Mouse (Mus musculus): ENCODE measurements around the gene Ppp1r9b. TPM values are rescaled to one million over a fixed set of nuclear protein-coding genes. Genes with fewer than 3 reads are reported as not detected.
"Not testable (repeated sequence)": the region's sequence is repeated elsewhere in the genome, so short reads cannot be mapped to it uniquely, and the experiment has no call there.

The Ppp1r9b gene
- polyA plus RNA-seq, 1 experiment from 2014 or later = 10.6 TPM

- H3K9ac ChIP-seq = peak within 1 kb of the TSS; percentile 99
Measured at GRCm38 (mm10) chr11:95009629-95010014, 18.8 kb downstream of the Ppp1r9b start, which contains the start of gene Samd14. TSS of gene Samd14 (plus strand) at chr11:95009879.

GRCm38 (mm10) chr11:95010141-95010739 is 19.4 kb downstream of the Ppp1r9b start:
- H3K4me2 ChIP-seq = peak overlapping the region; percentile 83
- DNase-seq (no peak), ATAC-seq (ENCODE audit: low read depth) (no peak)
- H3K9me3 ChIP-seq (replicated peaks) = no peaks in the 10 kb centered on the region
- H3K4me1 ChIP-seq (replicated peaks) = peaks cover 79% of the 10 kb centered on the region
- H3K27me3 ChIP-seq = peaks cover 3% of the 10 kb centered on the region; the same call in 1 of the 2 replicates
- H3K9ac ChIP-seq = peak overlapping the region; percentile 99
- peaks cover 34% of the 10 kb centered on the region for H3K36me3 ChIP-seq
- H3K4me3 ChIP-seq (replicated peaks) = peak overlapping the region; percentile 89
- 0% methylated on average over 32 of the region's 40 CpGs for WGBS (ENCODE audit: insufficient replicate concordance)
- peak overlapping the region; percentile 100 for H3K27ac ChIP-seq

More at GRCm38 (mm10) chr11:95009629-95010014, 18.8 kb downstream of the Ppp1r9b start, which contains the start of gene Samd14:
- 0% methylated on average over 32 of the region's 32 CpGs for WGBS (ENCODE audit: insufficient replicate concordance)
- H3K4me3 ChIP-seq (replicated peaks) = peak within 1 kb of the TSS; percentile 89
- H3K27ac ChIP-seq = peak within 1 kb of the TSS; percentile 100
- peaks cover 79% of the 10 kb centered on the region for H3K4me1 ChIP-seq (replicated peaks)
- peak; percentile 20 for ATAC-seq (ENCODE audit: low read depth)
- H3K9me3 ChIP-seq (replicated peaks) = no peaks in the 10 kb centered on the region
- peaks cover 34% of the 10 kb centered on the region for H3K36me3 ChIP-seq
- H3K4me2 ChIP-seq = peak within 1 kb of the TSS; percentile 83
- peak; percentile 67 for DNase-seq
- peaks cover 3% of the 10 kb centered on the region; the same call in 1 of the 2 replicates for H3K27me3 ChIP-seq

- not testable (repeated sequence) for H3K27me3 ChIP-seq; H3K9me3 ChIP-seq (replicated peaks); DNase-seq; ATAC-seq (ENCODE audit: low read depth)
- H3K36me3 ChIP-seq = peaks cover 34% of the 10 kb centered on the region
- 1% methylated on average over 4 of the region's 4 CpGs for WGBS (ENCODE audit: insufficient replicate concordance)
- peak overlapping the region; percentile 83 for H3K4me2 ChIP-seq
- H3K4me3 ChIP-seq (replicated peaks) = peak overlapping the region; percentile 89
- H3K27ac ChIP-seq = peak overlapping the region; percentile 100
- peaks cover 79% of the 10 kb centered on the region for H3K4me1 ChIP-seq (replicated peaks)
- peak overlapping the region; percentile 99 for H3K9ac ChIP-seq
Measured at GRCm38 (mm10) chr11:95010841-95011403, 20.1 kb downstream of the Ppp1r9b start.

- Histone ChIP-seq H3K27me3 (peaks cover 3% of the 10 kb centered on the region; the same call in 1 of the 2 replicates), H3K9me3 (replicated peaks) (no peaks in the 10 kb centered on the region), H3K4me1 (replicated peaks) (peaks cover 79% of the 10 kb centered on the region), H3K4me3 (replicated peaks) (peak overlapping the region; percentile 89), H3K9ac (peak overlapping the region; percentile 99), H3K27ac (peak overlapping the region; percentile 100), H3K36me3 (peaks cover 37% of the 10 kb centered on the region), H3K4me2 (peak overlapping the region; percentile 83)
- 0% methylated on average over 1 of the region's 1 CpGs for WGBS (ENCODE audit: insufficient replicate concordance)
- ATAC-seq (ENCODE audit: low read depth) = no peak
- no peak for DNase-seq
Measured at GRCm38 (mm10) chr11:95011416-95011815, 20.6 kb downstream of the Ppp1r9b start.

GRCm38 (mm10) chr11:95012075-95012474 is 21.2 kb downstream of the Ppp1r9b start:
- peaks cover 3% of the 10 kb centered on the region; the same call in 1 of the 2 replicates for H3K27me3 ChIP-seq
- H3K4me2 ChIP-seq = peak overlapping the region; percentile 83
- H3K9ac ChIP-seq = peak overlapping the region; percentile 99
- H3K9me3 ChIP-seq (replicated peaks) = no peaks in the 10 kb centered on the region
- peaks cover 78% of the 10 kb centered on the region for H3K4me1 ChIP-seq (replicated peaks)
- peak overlapping the region; percentile 89 for H3K4me3 ChIP-seq (replicated peaks)
- peak overlapping the region; percentile 100 for H3K27ac ChIP-seq
- peak; percentile 90 for DNase-seq
- peak; percentile 97 for ATAC-seq (ENCODE audit: low read depth)
- peaks cover 44% of the 10 kb centered on the region for H3K36me3 ChIP-seq
- WGBS (ENCODE audit: insufficient replicate concordance) = 6% methylated on average over 3 of the region's 3 CpGs

GRCm38 (mm10) chr11:95012487-95012886 is 21.7 kb downstream of the Ppp1r9b start:
- peaks cover 78% of the 10 kb centered on the region for H3K4me1 ChIP-seq (replicated peaks)

GRCm38 (mm10) chr11:95015484-95015883 is 24.6 kb downstream of the Ppp1r9b start:
- Histone ChIP-seq H3K27ac (peak overlapping the region; percentile 77), H3K36me3 (peaks cover 77% of the 10 kb centered on the region), H3K9me3 (replicated peaks) (no peaks in the 10 kb centered on the region), H3K9ac (peak overlapping the region; percentile 60), H3K4me1 (replicated peaks) (peaks cover 79% of the 10 kb centered on the region), H3K4me3 (replicated peaks) (0 out of 2 replicates have a peak overlapping the region, but pooled peaks have one; percentile 13), H3K4me2 (peak overlapping the region; percentile 83), H3K27me3 (peaks cover 21% of the 10 kb centered on the region)
- WGBS (ENCODE audit: insufficient replicate concordance) = 79% methylated on average over 3 of the region's 3 CpGs
- ATAC-seq (ENCODE audit: low read depth) = no peak
- no peak for DNase-seq

More at GRCm38 (mm10) chr11:95012487-95012886, 21.7 kb downstream of the Ppp1r9b start:
- Histone ChIP-seq H3K27ac (peak overlapping the region; percentile 100), H3K4me3 (replicated peaks) (peak overlapping the region; percentile 89), H3K9ac (peak overlapping the region; percentile 78), H3K36me3 (peaks cover 48% of the 10 kb centered on the region), H3K4me2 (peak overlapping the region; percentile 83), H3K27me3 (peaks cover 3% of the 10 kb centered on the region; the same call in 1 of the 2 replicates), H3K9me3 (replicated peaks) (no peaks in the 10 kb centered on the region)
- ATAC-seq (ENCODE audit: low read depth) (no peak), DNase-seq (no peak)
- WGBS (ENCODE audit: insufficient replicate concordance) = 16% methylated on average over 3 of the region's 3 CpGs

- ATAC-seq (ENCODE audit: low read depth) = no peak
- peaks cover 86% of the 10 kb centered on the region for H3K36me3 ChIP-seq
- no peaks in the 10 kb centered on the region for H3K9me3 ChIP-seq (replicated peaks)
- DNase-seq = no peak
- 61% methylated on average over 10 of the region's 10 CpGs for WGBS (ENCODE audit: insufficient replicate concordance)
- no peak overlapping the region for H3K4me3 ChIP-seq (replicated peaks)
- no peak overlapping the region for H3K9ac ChIP-seq
- peaks cover 18% of the 10 kb centered on the region; the same call in 1 of the 2 replicates for H3K27me3 ChIP-seq
- no peak overlapping the region for H3K4me2 ChIP-seq
- H3K4me1 ChIP-seq (replicated peaks) = peaks cover 60% of the 10 kb centered on the region
- H3K27ac ChIP-seq = peak overlapping the region; percentile 47
Measured at GRCm38 (mm10) chr11:95022237-95022992, 31.6 kb downstream of the Ppp1r9b start.

GRCm38 (mm10) chr11:95023481-95023880 is 32.6 kb downstream of the Ppp1r9b start:
- no peak overlapping the region for H3K27ac ChIP-seq
- peaks cover 55% of the 10 kb centered on the region for H3K4me1 ChIP-seq (replicated peaks)
- peaks cover 77% of the 10 kb centered on the region for H3K36me3 ChIP-seq
- ATAC-seq (ENCODE audit: low read depth) = no peak
- H3K4me2 ChIP-seq = no peak overlapping the region
- no peak overlapping the region for H3K9ac ChIP-seq
- H3K27me3 ChIP-seq = peaks cover 22% of the 10 kb centered on the region; the same call in 1 of the 2 replicates
- H3K4me3 ChIP-seq (replicated peaks) = no peak overlapping the region
- no peaks in the 10 kb centered on the region for H3K9me3 ChIP-seq (replicated peaks)
- WGBS (ENCODE audit: insufficient replicate concordance) = 86% methylated on average over 9 of the region's 9 CpGs
- DNase-seq = no peak

- peaks cover 46% of the 10 kb centered on the region for H3K4me1 ChIP-seq (replicated peaks)
- H3K27me3 ChIP-seq = peaks cover 11% of the 10 kb centered on the region; the same call in 1 of the 2 replicates
- whole genome bisulfite sequencing (ENCODE audit: insufficient replicate concordance) = 80% methylated on average over 29 of the region's 29 CpGs
- no peak overlapping the region for H3K4me3 ChIP-seq (replicated peaks)
- peaks cover 65% of the 10 kb centered on the region for H3K36me3 ChIP-seq
- no peak for ATAC-seq (ENCODE audit: low read depth)
- DNase-seq = no peak
- H3K27ac ChIP-seq = peak overlapping the region; percentile 22; the same call in 1 of the 2 replicates
- no peak overlapping the region for H3K4me2 ChIP-seq
- no peaks in the 10 kb centered on the region for H3K9me3 ChIP-seq (replicated peaks)
- H3K9ac ChIP-seq = no peak overlapping the region
Measured at GRCm38 (mm10) chr11:95024439-95025184, 33.8 kb downstream of the Ppp1r9b start.
